Mouse (Mus musculus) stomach, embryonic 14.5 days (tissue): ENCODE results near the gene Magi1. TPM values are rescaled to one million over a fixed set of nuclear protein-coding genes. Genes with fewer than 3 reads are reported as not detected.
A peak's percentile ranks its signal among the peaks of the same experiment; 100 is the strongest.

Experiments used
- ATAC-seq: fragments of 200-750 bp; cut with Nextera tagmentation; 2 replicates; pipeline ENCODE4 v1.8.0; 2017; ENCODE audit warnings: low read depth, moderate TSS enrichment; ENCODE audit not compliant: insufficient number of reproducible peaks, insufficient read depth, low FRiP score
- H3K27ac ChIP-seq: fragments of 300-500 bp; sonication (generic); 2 replicates; pipeline ENCODE4 v1.5.1; 2014; ENCODE audit warnings: mild to moderate bottlenecking, low read length, moderate library complexity, mixed read lengths
- H3K27me3 ChIP-seq: fragments of 300-500 bp; sonication (generic); 2 replicates; pipeline ENCODE4 v1.6.1; 2014; ENCODE audit warnings: low read length, control low read depth, mixed read lengths; ENCODE audit not compliant: control insufficient read depth, insufficient read depth
- H3K36me3 ChIP-seq: fragments of 300-500 bp; sonication (generic); 2 replicates; pipeline ENCODE4 v1.6.1; 2014; ENCODE audit warnings: mild to moderate bottlenecking, control low read depth, low read length, moderate library complexity, mixed read lengths; ENCODE audit not compliant: control insufficient read depth, insufficient read depth
- H3K4me1 ChIP-seq: fragments of 300-500 bp; sonication (generic); 2 replicates; pipeline ENCODE4 v1.6.1; 2014; ENCODE audit warnings: low read length, control low read depth, mixed read lengths; ENCODE audit not compliant: control insufficient read depth, insufficient read depth
- H3K4me2 ChIP-seq: fragments of 300-500 bp; sonication (generic); replicated peaks from 2 replicates; pipeline ENCODE4 v1.6.1; 2014; ENCODE audit warnings: low read depth, low read length, control low read depth
- H3K4me3 ChIP-seq: fragments of 300-500 bp; sonication (generic); 2 replicates; pipeline ENCODE4 v1.5.1; 2014; ENCODE audit warnings: low read depth, low read length, control low read depth
- H3K9ac ChIP-seq: fragments of 300-500 bp; sonication (generic); replicated peaks from 2 replicates; pipeline ENCODE4 v1.6.1; 2014; ENCODE audit warnings: low read depth, mild to moderate bottlenecking, control low read depth, low read length, moderate library complexity, mixed read lengths
- H3K9me3 ChIP-seq: fragments of 300-500 bp; sonication (generic); 2 replicates; pipeline ENCODE4 v1.6.1; 2016; ENCODE audit warnings: low read depth, low read length, control low read depth; ENCODE audit not compliant: control insufficient read depth
- WGBS: fragments of 180-500 bp; shearing (Covaris S2); extraction: QIAGEN DNeasy Blood & Tissue Kit; methylation state at CpG from one replicate; pipeline ENCODE4 v1.1.7; 2014; 5-methylcytosine and 5-hydroxymethylcytosine counted together
- polyA plus RNA-seq: library from polyadenylated mRNA; unstranded; fragments of >200 nt; fragmentation: Nextera tagmentation; extraction: Ambion mirVana; gene quantifications from 2 replicates; pipeline ENCODE4 v1.2.1, GENCODE M21; 2014

Gene Magi1
- polyA plus RNA-seq: 12.4 and 15.0 TPM in 2 replicates

GRCm38 (mm10) chr6:94283318-94284061, at the start of gene Magi1:
Magi1 (minus strand) TSS chr6:94283917.
- WGBS: under 1% methylated on average over 86 of the region's 86 CpGs
- Histone ChIP-seq H3K36me3 (no peaks in the 10 kb centered on the region), H3K4me2 (peak within 1 kb of the TSS; percentile 94), H3K9me3 (peaks cover 3% of the 10 kb centered on the region), H3K27me3 (no peaks in the 10 kb centered on the region), H3K27ac (peak within 1 kb of the TSS; percentile 99), H3K4me3 (peak within 1 kb of the TSS; percentile 82), H3K9ac (peak within 1 kb of the TSS; percentile 62), H3K4me1 (peaks cover 12% of the 10 kb centered on the region)
- ATAC-seq: peak; percentile 95

GRCm38 (mm10) chr6:94327143-94327542, 43.4 kb upstream of the Magi1 start:
- Histone ChIP-seq H3K9me3 (no peaks in the 10 kb centered on the region), H3K4me1 (peaks cover 5% of the 10 kb centered on the region; the same call in 1 of the 2 replicates), H3K36me3 (no peaks in the 10 kb centered on the region), H3K9ac (no peak overlapping the region), H3K27ac (no peak overlapping the region), H3K4me3 (no peak overlapping the region), H3K27me3 (no peaks in the 10 kb centered on the region), H3K4me2 (no peak overlapping the region)
- 48% methylated on average over 4 of the region's 4 CpGs for WGBS
- no peak for ATAC-seq

- ATAC-seq: no peak
- Histone ChIP-seq H3K4me1 (no peaks in the 10 kb centered on the region), H3K27me3 (no peaks in the 10 kb centered on the region), H3K27ac (no peak overlapping the region), H3K9me3 (no peaks in the 10 kb centered on the region), H3K4me2 (no peak overlapping the region), H3K36me3 (no peaks in the 10 kb centered on the region), H3K9ac (no peak overlapping the region), H3K4me3 (no peak overlapping the region)
- WGBS: 81% methylated on average over 3 of the region's 3 CpGs
These were observed 33.2 kb upstream of the Magi1 start for GRCm38 (mm10) chr6:94316886-94317285.

GRCm38 (mm10) chr6:94312285-94312684, 28.6 kb upstream of the Magi1 start:
- Histone ChIP-seq H3K9ac (no peak overlapping the region), H3K4me1 (no peaks in the 10 kb centered on the region), H3K4me2 (no peak overlapping the region), H3K9me3 (no peaks in the 10 kb centered on the region), H3K27ac (no peak overlapping the region), H3K36me3 (no peaks in the 10 kb centered on the region), H3K27me3 (no peaks in the 10 kb centered on the region), H3K4me3 (no peak overlapping the region)
- ATAC-seq: no peak
- 73% methylated on average over 7 of the region's 7 CpGs for WGBS

- Histone ChIP-seq H3K27ac (no peak overlapping the region), H3K4me1 (no peaks in the 10 kb centered on the region), H3K4me3 (no peak overlapping the region), H3K27me3 (no peaks in the 10 kb centered on the region), H3K9ac (no peak overlapping the region), H3K4me2 (no peak overlapping the region), H3K36me3 (no peaks in the 10 kb centered on the region), H3K9me3 (no peaks in the 10 kb centered on the region)
- ATAC-seq: no peak
- 25% methylated on average over 7 of the region's 7 CpGs for WGBS
These were observed 24.8 kb upstream of the Magi1 start for GRCm38 (mm10) chr6:94308498-94308897.

- H3K9me3 ChIP-seq: no peaks in the 10 kb centered on the region
- no peak overlapping the region for H3K4me3 ChIP-seq
- H3K27me3 ChIP-seq: no peaks in the 10 kb centered on the region
- no peaks in the 10 kb centered on the region for H3K36me3 ChIP-seq
- no peak for ATAC-seq
- H3K4me2 ChIP-seq: no peak overlapping the region
- H3K27ac ChIP-seq: no peak overlapping the region
- 81% methylated on average over 6 of the region's 6 CpGs for WGBS
- no peaks in the 10 kb centered on the region for H3K4me1 ChIP-seq
- no peak overlapping the region for H3K9ac ChIP-seq
These were observed 19.8 kb upstream of the Magi1 start for GRCm38 (mm10) chr6:94303512-94303911.

DNA sequence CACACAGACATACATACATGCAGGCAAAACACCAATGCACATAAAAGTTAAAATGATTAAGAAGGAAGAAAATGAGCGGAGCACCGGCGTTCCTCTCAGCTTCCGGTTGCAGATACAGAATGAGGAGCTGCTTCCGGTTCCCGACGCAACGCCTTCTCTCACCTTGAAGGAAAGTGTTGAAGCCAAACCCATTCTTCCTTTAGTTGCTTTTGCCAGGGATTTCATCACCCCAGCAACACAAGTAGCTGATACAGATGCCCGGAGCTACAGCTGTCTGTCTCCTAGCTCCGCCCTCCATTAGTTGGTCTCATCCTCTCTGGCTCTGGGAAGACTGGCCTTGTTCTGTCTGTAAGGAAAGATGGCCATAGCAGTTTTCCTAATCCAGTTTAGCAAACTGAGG, 18.1 kb upstream of the Magi1 start:
- H3K9ac ChIP-seq: no peak overlapping the region
- WGBS: 92% methylated on average over 10 of the region's 10 CpGs
- no peak overlapping the region for H3K4me3 ChIP-seq
- no peak for ATAC-seq
- H3K27ac ChIP-seq: no peak overlapping the region
- H3K4me2 ChIP-seq: no peak overlapping the region
- no peaks in the 10 kb centered on the region for H3K4me1 ChIP-seq
- H3K36me3 ChIP-seq: no peaks in the 10 kb centered on the region
- H3K9me3 ChIP-seq: no peaks in the 10 kb centered on the region
- H3K27me3 ChIP-seq: no peaks in the 10 kb centered on the region

DNA sequence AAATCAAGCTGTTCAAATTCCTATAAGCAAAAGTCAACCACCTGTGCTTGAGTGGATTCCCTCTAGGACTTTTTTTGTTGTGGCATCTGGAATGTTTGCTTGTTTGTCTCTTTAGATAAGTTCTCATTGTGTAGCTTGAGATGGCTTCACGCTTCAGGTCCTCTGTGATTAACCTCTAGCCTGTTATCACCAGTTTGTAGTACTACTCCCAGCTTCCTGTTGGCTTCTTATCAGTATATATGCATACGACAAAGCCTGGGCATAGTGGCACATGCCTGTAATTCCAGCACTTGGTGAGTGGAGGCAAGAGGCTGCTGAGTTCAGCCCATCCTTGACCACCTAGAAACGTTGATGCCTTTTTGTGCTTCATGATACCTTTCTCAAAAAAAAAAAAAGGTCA, 16.8 kb upstream of the Magi1 start:
- WGBS: 53% methylated on average over 3 of the region's 3 CpGs
- H3K9me3 ChIP-seq: no peaks in the 10 kb centered on the region
- ATAC-seq: no peak

GRCm38 (mm10) chr6:94287387-94287786, 3.7 kb upstream of the Magi1 start:
- H3K4me3 ChIP-seq: no peak overlapping the region
- H3K9me3 ChIP-seq: peaks cover 6% of the 10 kb centered on the region
- H3K9ac ChIP-seq: no peak overlapping the region
- no peak overlapping the region for H3K27ac ChIP-seq
- ATAC-seq: no peak
- peaks cover 2% of the 10 kb centered on the region; the same call in 1 of the 2 replicates for H3K4me1 ChIP-seq
- no peaks in the 10 kb centered on the region for H3K27me3 ChIP-seq
- H3K36me3 ChIP-seq: no peaks in the 10 kb centered on the region
- H3K4me2 ChIP-seq: no peak overlapping the region

More for the DNA sequence above, 16.8 kb upstream of the Magi1 start:
- no peak overlapping the region for H3K9ac ChIP-seq
- no peak overlapping the region for H3K27ac ChIP-seq
- H3K4me2 ChIP-seq: no peak overlapping the region
- H3K4me3 ChIP-seq: no peak overlapping the region
- no peaks in the 10 kb centered on the region for H3K4me1 ChIP-seq
- no peaks in the 10 kb centered on the region for H3K36me3 ChIP-seq
- H3K27me3 ChIP-seq: no peaks in the 10 kb centered on the region
